In the genomic region with DNA sequence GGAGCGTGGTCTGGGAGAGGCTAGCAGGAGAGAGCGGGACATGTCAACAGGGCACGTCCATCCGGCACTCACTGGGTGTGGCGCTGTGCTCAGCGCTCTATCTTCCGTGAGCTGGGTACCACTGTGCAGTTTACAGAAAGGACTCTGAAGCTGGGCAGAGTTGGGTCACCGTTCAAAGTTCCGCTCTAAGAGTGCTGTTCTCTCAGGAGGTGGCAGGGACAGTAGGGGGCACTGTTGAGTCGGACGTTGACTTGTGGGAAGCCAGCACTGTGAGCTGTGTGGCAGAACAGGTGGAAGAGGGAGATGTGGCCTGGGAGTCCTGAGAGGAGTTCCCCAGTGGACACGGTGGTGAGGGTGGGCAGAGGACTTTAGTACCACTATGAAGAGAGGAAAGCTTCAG, we compare ENCODE assay signal across 7 mouse cellular contexts.
DNase-seq lines count a peak whose midpoint lies in the region; ATAC-seq lines count a peak whose summit lies in the region.

No protein-coding gene starts in this region.

- no peak overlapping the region for H3K9ac ChIP-seq in intestine, embryonic 16.5 days (ENCODE audit: low read depth, low read length)
- no peak overlapping the region for H3K9ac ChIP-seq in midbrain, embryonic 14.5 days (replicated peaks; ENCODE audit: low read length)

- H3K4me1 ChIP-seq in intestine, embryonic 16.5 days (ENCODE audit: control insufficient read depth, insufficient read depth, low read length), result no peaks in the 10 kb centered on the region
- no peaks in the 10 kb centered on the region for H3K4me1 ChIP-seq in midbrain, embryonic 14.5 days (ENCODE audit: control insufficient read depth, insufficient read depth, low read length)

- H3K4me2 ChIP-seq in intestine, embryonic 16.5 days (ENCODE audit: low read depth, low read length), result no peak overlapping the region
- H3K4me2 ChIP-seq in midbrain, embryonic 14.5 days (ENCODE audit: low read length), result no peak overlapping the region

- H3K4me3 ChIP-seq in intestine, embryonic 16.5 days (ENCODE audit: low read length), result no peak overlapping the region
- no peak overlapping the region for H3K4me3 ChIP-seq in midbrain, embryonic 14.5 days (replicated peaks; ENCODE audit: low read depth, low read length)

- DNase-seq in adipocyte (ENCODE audit: low spot score), result peak; percentile 89
- DNase-seq in cerebellum, postnatal 36 days, result peak; percentile 88 to 91
- peak; percentile 84 for DNase-seq in gastrocnemius, postnatal 14 days
- peak; percentile 83 for DNase-seq in left cerebral cortex, postnatal 4 days
- DNase-seq in midbrain, embryonic 14.5 days, result peak; percentile 90
- peak; percentile 63 to 83 for DNase-seq in spleen, adult 18-20 months

- intact Hi-C loops in gastrocnemius, postnatal 14 days (cut with DNase I; ENCODE audit: low total_unique reads), result no loop called here
- intact Hi-C loops in left cerebral cortex, postnatal 4 days (cut with DNase I), result loop anchor here (2.0 kb wide), 1 partner anchor 115 kb away; no protein-coding TSS in a partner anchor

- no peaks in the 10 kb centered on the region for H3K36me3 ChIP-seq in intestine, embryonic 16.5 days (ENCODE audit: control insufficient read depth, insufficient read depth, low read length)
- peaks cover 9% of the 10 kb centered on the region; the same call in 1 of the 2 replicates for H3K36me3 ChIP-seq in midbrain, embryonic 14.5 days (ENCODE audit: control insufficient read depth, insufficient read depth, low read length)

- peak; percentile 75 for ATAC-seq in intestine, embryonic 16.5 days
- no peak; the same call in 1 of the 2 replicates for ATAC-seq in midbrain, embryonic 14.5 days (ENCODE audit: low FRiP score, low TSS enrichment)

- H3K27me3 ChIP-seq in intestine, embryonic 16.5 days (replicated peaks; ENCODE audit: control insufficient read depth, insufficient read depth, low read length), result no peaks in the 10 kb centered on the region
- no peaks in the 10 kb centered on the region for H3K27me3 ChIP-seq in midbrain, embryonic 14.5 days (ENCODE audit: control insufficient read depth, insufficient read depth, low read length)

- WGBS in intestine, embryonic 16.5 days, result 44% methylated on average over 12 of the region's 12 CpGs
- 38% methylated on average over 12 of the region's 12 CpGs for WGBS in midbrain, embryonic 14.5 days

- no peak overlapping the region for H3K27ac ChIP-seq in intestine, embryonic 16.5 days (ENCODE audit: low read length)
- H3K27ac ChIP-seq in midbrain, embryonic 14.5 days (replicated peaks; ENCODE audit: low read depth, low read length), result no peak overlapping the region

- no peaks in the 10 kb centered on the region for H3K9me3 ChIP-seq in intestine, embryonic 16.5 days (ENCODE audit: control insufficient read depth, low read length)
- H3K9me3 ChIP-seq in midbrain, embryonic 14.5 days (ENCODE audit: control insufficient read depth, low read length), result no peaks in the 10 kb centered on the region
